Mouse (Mus musculus) forebrain, embryonic 12.5 days (tissue): ENCODE results near the gene Nrgn. TPM values are rescaled to one million over a fixed set of nuclear protein-coding genes. Genes with fewer than 3 reads are reported as not detected.
A peak's percentile ranks its signal among the peaks of the same experiment; 100 is the strongest.

Experiments
- ATAC-seq: fragments of 200-750 bp; cut with Nextera tagmentation; 2 replicates; pipeline ENCODE4 v1.8.0; 2017; ENCODE audit warnings: moderate TSS enrichment; ENCODE audit not compliant: low FRiP score
- H3K27ac ChIP-seq: fragments of 300-500 bp; sonication (generic); 2 replicates; pipeline ENCODE4 v1.5.1; 2016; ENCODE audit warnings: mild to moderate bottlenecking
- H3K27me3 ChIP-seq: fragments of 300-500 bp; sonication (generic); 2 replicates; pipeline ENCODE4 v1.6.1; 2016; ENCODE audit warnings: mild to moderate bottlenecking
- H3K36me3 ChIP-seq: fragments of 300-500 bp; sonication (generic); replicated peaks from 2 replicates; pipeline ENCODE4 v1.6.1; 2016; ENCODE audit warnings: mild to moderate bottlenecking
- H3K4me1 ChIP-seq: fragments of 300-500 bp; sonication (generic); 2 replicates; pipeline ENCODE4 v1.6.1; 2016
- H3K4me2 ChIP-seq: fragments of 300-500 bp; sonication (generic); 2 replicates; pipeline ENCODE4 v1.6.1; 2016; ENCODE audit warnings: mild to moderate bottlenecking, moderate library complexity
- H3K4me3 ChIP-seq: fragments of 300-500 bp; sonication (generic); replicated peaks from 2 replicates; pipeline ENCODE4 v1.5.1; 2016; ENCODE audit warnings: mild to moderate bottlenecking
- H3K9ac ChIP-seq: fragments of 300-500 bp; sonication (generic); 2 replicates; pipeline ENCODE4 v1.6.1; 2016; ENCODE audit warnings: mild to moderate bottlenecking
- H3K9me3 ChIP-seq: fragments of 300-500 bp; sonication (generic); 2 replicates; pipeline ENCODE4 v1.6.1; 2016
- whole genome bisulfite sequencing: fragments of 180-500 bp; shearing (Covaris S2); methylation state at CpG from one replicate; pipeline ENCODE4 v1.1.7; 2016; 5-methylcytosine and 5-hydroxymethylcytosine counted together
- polyA plus RNA-seq: library from polyadenylated mRNA; unstranded; fragments of >200 nt; fragmentation: Nextera tagmentation; extraction: Ambion mirVana; gene quantifications from 2 replicates; pipeline ENCODE4 v1.2.1, GENCODE M21; 2016

Nrgn gene
- polyA plus RNA-seq, 1 experiment from 2014 or later, result 3.8 TPM

GRCm38 (mm10) chr9:37569231-37569835 is 16.6 kb upstream of the Nrgn start:
- no peaks in the 10 kb centered on the region for H3K36me3 ChIP-seq
- no peak overlapping the region for H3K9ac ChIP-seq
- WGBS, result 68% methylated on average over 2 of the region's 2 CpGs
- no peaks in the 10 kb centered on the region for H3K27me3 ChIP-seq
- peaks cover 9% of the 10 kb centered on the region; the same call in 1 of the 2 replicates for H3K4me1 ChIP-seq
- H3K9me3 ChIP-seq, result no peaks in the 10 kb centered on the region
- no peak overlapping the region for H3K4me2 ChIP-seq
- H3K27ac ChIP-seq, result no peak overlapping the region
- no peak for ATAC-seq
- H3K4me3 ChIP-seq, result no peak overlapping the region

- Histone ChIP-seq H3K4me2 (no peak overlapping the region), H3K9me3 (no peaks in the 10 kb centered on the region), H3K4me1 (peaks cover 9% of the 10 kb centered on the region; the same call in 1 of the 2 replicates), H3K4me3 (no peak overlapping the region), H3K9ac (no peak overlapping the region), H3K27me3 (no peaks in the 10 kb centered on the region), H3K27ac (no peak overlapping the region), H3K36me3 (no peaks in the 10 kb centered on the region)
- no peak for ATAC-seq
- WGBS, result 40% methylated on average over 4 of the region's 4 CpGs
Measured at GRCm38 (mm10) chr9:37568605-37569214, 16.0 kb upstream of the Nrgn start.

GRCm38 (mm10) chr9:37567892-37568604 is 15.3 kb upstream of the Nrgn start:
- no peak overlapping the region for H3K9ac ChIP-seq
- H3K36me3 ChIP-seq, result no peaks in the 10 kb centered on the region
- no peak for ATAC-seq
- 52% methylated on average over 15 of the region's 15 CpGs for WGBS
- no peak overlapping the region for H3K4me3 ChIP-seq
- H3K9me3 ChIP-seq, result no peaks in the 10 kb centered on the region
- no peak overlapping the region for H3K27ac ChIP-seq
- no peak overlapping the region for H3K4me2 ChIP-seq
- H3K27me3 ChIP-seq, result no peaks in the 10 kb centered on the region
- H3K4me1 ChIP-seq, result peaks cover 9% of the 10 kb centered on the region; the same call in 1 of the 2 replicates

- no peaks in the 10 kb centered on the region for H3K9me3 ChIP-seq
Measured at GRCm38 (mm10) chr9:37567454-37567853, 14.8 kb upstream of the Nrgn start.

GRCm38 (mm10) chr9:37567019-37567418 is 14.3 kb upstream of the Nrgn start:
- no peaks in the 10 kb centered on the region for H3K9me3 ChIP-seq
- no peak overlapping the region for H3K27ac ChIP-seq
- 87% methylated on average over 2 of the region's 2 CpGs for WGBS
- peaks cover 9% of the 10 kb centered on the region; the same call in 1 of the 2 replicates for H3K4me1 ChIP-seq
- no peak overlapping the region for H3K4me2 ChIP-seq
- ATAC-seq, result no peak
- H3K36me3 ChIP-seq, result no peaks in the 10 kb centered on the region
- no peaks in the 10 kb centered on the region for H3K27me3 ChIP-seq
- no peak overlapping the region for H3K4me3 ChIP-seq
- H3K9ac ChIP-seq, result no peak overlapping the region

More at GRCm38 (mm10) chr9:37567454-37567853, 14.8 kb upstream of the Nrgn start:
- Histone ChIP-seq H3K4me3 (no peak overlapping the region), H3K4me1 (peaks cover 9% of the 10 kb centered on the region; the same call in 1 of the 2 replicates), H3K27ac (no peak overlapping the region), H3K27me3 (no peaks in the 10 kb centered on the region), H3K9ac (no peak overlapping the region), H3K36me3 (no peaks in the 10 kb centered on the region), H3K4me2 (no peak overlapping the region)
- WGBS, result 63% methylated on average over 5 of the region's 5 CpGs
- no peak for ATAC-seq

- peaks cover 9% of the 10 kb centered on the region; the same call in 1 of the 2 replicates for H3K4me1 ChIP-seq
- 72% methylated on average over 1 of the region's 1 CpGs for WGBS
Measured at GRCm38 (mm10) chr9:37563805-37564204, 11.1 kb upstream of the Nrgn start.

GRCm38 (mm10) chr9:37560617-37561016 is 7.9 kb upstream of the Nrgn start:
- no peaks in the 10 kb centered on the region for H3K9me3 ChIP-seq
- no peak overlapping the region for H3K4me2 ChIP-seq
- no peak overlapping the region for H3K9ac ChIP-seq
- no peak for ATAC-seq
- H3K27ac ChIP-seq, result no peak overlapping the region
- 82% methylated on average over 2 of the region's 2 CpGs for WGBS
- H3K4me1 ChIP-seq, result no peaks in the 10 kb centered on the region
- H3K36me3 ChIP-seq, result no peaks in the 10 kb centered on the region
- peaks cover 10% of the 10 kb centered on the region for H3K27me3 ChIP-seq
- H3K4me3 ChIP-seq, result no peak overlapping the region

More at GRCm38 (mm10) chr9:37563805-37564204, 11.1 kb upstream of the Nrgn start:
- H3K4me3 ChIP-seq, result no peak overlapping the region
- H3K27ac ChIP-seq, result no peak overlapping the region
- H3K9ac ChIP-seq, result no peak overlapping the region
- no peak for ATAC-seq
- H3K27me3 ChIP-seq, result no peaks in the 10 kb centered on the region
- H3K9me3 ChIP-seq, result no peaks in the 10 kb centered on the region
- H3K4me2 ChIP-seq, result no peak overlapping the region
- no peaks in the 10 kb centered on the region for H3K36me3 ChIP-seq

- Histone ChIP-seq H3K4me1 (peaks cover 23% of the 10 kb centered on the region), H3K27me3 (peaks cover 47% of the 10 kb centered on the region), H3K36me3 (no peaks in the 10 kb centered on the region), H3K4me2 (no peak overlapping the region), H3K4me3 (no peak overlapping the region), H3K9me3 (no peaks in the 10 kb centered on the region), H3K27ac (no peak overlapping the region), H3K9ac (no peak overlapping the region)
- 79% methylated on average over 3 of the region's 3 CpGs for WGBS
- ATAC-seq, result no peak
Measured at GRCm38 (mm10) chr9:37556366-37556765, 3.7 kb upstream of the Nrgn start.

- no peaks in the 10 kb centered on the region for H3K36me3 ChIP-seq
- H3K9me3 ChIP-seq, result no peaks in the 10 kb centered on the region
- H3K4me3 ChIP-seq, result no peak within 1 kb of the TSS
- 25% methylated on average over 7 of the region's 7 CpGs for WGBS
- peaks cover 23% of the 10 kb centered on the region for H3K4me1 ChIP-seq
- peaks cover 59% of the 10 kb centered on the region for H3K27me3 ChIP-seq
- ATAC-seq, result no peak
- no peak within 1 kb of the TSS for H3K27ac ChIP-seq
- no peak within 1 kb of the TSS for H3K4me2 ChIP-seq
- H3K9ac ChIP-seq, result no peak within 1 kb of the TSS
Measured at GRCm38 (mm10) chr9:37554838-37555748, 2.4 kb upstream of the Nrgn start, which contains the start of gene Siae. Gene Siae, plus strand, starts transcription at chr9:37555698.

- no peaks in the 10 kb centered on the region for H3K9me3 ChIP-seq
- WGBS, result 89% methylated on average over 1 of the region's 1 CpGs
- no peak overlapping the region for H3K27ac ChIP-seq
- peaks cover 68% of the 10 kb centered on the region for H3K27me3 ChIP-seq
- H3K9ac ChIP-seq, result no peak overlapping the region
- H3K4me3 ChIP-seq, result no peak overlapping the region
- ATAC-seq, result no peak
- H3K4me2 ChIP-seq, result no peak overlapping the region
- H3K4me1 ChIP-seq, result peaks cover 23% of the 10 kb centered on the region
- no peaks in the 10 kb centered on the region for H3K36me3 ChIP-seq
Measured at GRCm38 (mm10) chr9:37554279-37554678, 1.6 kb upstream of the Nrgn start.

GRCm38 (mm10) chr9:37551751-37552531 is 763 bp downstream of the Nrgn start:
- Histone ChIP-seq H3K9ac (peak overlapping the region; percentile 48), H3K27ac (no peak overlapping the region), H3K4me3 (peak overlapping the region; percentile 41), H3K4me2 (peak overlapping the region; percentile 89), H3K4me1 (peaks cover 23% of the 10 kb centered on the region), H3K27me3 (peaks cover 85% of the 10 kb centered on the region), H3K9me3 (no peaks in the 10 kb centered on the region), H3K36me3 (no peaks in the 10 kb centered on the region)
- 3% methylated on average over 23 of the region's 23 CpGs for WGBS
- no peak for ATAC-seq
